Mouse (Mus musculus) skeletal muscle tissue, adult 2 months (tissue): ENCODE measurements at regions not wholly inside any gene's neighbourhood (a gene's known extent, or its start where the extent isn't known, plus 50 kb on each side); places are given as distances from the start of the nearest gene placed in this dataset.

ENCODE experiments used
- DNase-seq: peaks from one replicate; pipeline ENCODE4 v3.0.0-alpha.2; 2012; ENCODE audit warnings: low read depth, low spot score

DNA sequence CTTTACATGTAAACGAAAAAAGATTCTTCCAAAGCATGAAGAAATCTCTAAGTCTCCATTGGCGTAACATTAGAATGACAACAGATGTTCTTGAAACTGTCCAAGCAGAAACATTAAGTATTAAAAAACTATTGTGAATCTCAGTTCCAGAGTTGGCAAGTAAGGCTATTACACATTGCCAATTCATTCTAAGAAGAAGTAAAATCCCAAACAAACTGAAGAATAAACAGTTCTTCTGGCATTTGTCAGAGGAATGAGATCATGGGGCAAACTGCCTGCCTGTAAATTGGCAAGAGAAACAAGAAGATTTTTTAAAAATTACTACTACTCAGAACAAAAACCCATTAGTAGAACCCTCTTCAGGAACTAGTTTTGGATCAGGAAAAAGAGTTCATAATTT is 680.1 kb downstream of the Nova1 start:
- peak; percentile 78 for DNase-seq

DNA sequence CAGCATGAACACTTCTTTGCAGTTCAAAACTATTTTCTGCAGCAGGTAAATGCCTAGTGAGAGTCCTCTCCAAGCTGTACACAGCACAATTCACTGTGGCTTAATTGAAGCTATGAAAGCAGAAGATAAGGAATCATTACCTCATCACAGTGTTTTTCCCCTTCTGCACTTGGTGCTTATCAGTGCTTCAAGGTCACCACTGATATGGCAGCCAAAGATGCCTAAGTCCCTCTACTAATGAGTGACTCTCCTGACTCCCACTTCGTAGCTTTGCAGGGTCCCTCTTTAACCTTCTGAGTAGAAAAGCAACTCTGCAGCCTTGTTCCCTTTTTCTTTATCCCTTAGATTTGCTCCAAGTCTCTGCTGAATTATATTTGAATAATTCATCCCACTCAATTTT is 692.9 kb downstream of the Nova1 start:
- no peak for DNase-seq

DNA sequence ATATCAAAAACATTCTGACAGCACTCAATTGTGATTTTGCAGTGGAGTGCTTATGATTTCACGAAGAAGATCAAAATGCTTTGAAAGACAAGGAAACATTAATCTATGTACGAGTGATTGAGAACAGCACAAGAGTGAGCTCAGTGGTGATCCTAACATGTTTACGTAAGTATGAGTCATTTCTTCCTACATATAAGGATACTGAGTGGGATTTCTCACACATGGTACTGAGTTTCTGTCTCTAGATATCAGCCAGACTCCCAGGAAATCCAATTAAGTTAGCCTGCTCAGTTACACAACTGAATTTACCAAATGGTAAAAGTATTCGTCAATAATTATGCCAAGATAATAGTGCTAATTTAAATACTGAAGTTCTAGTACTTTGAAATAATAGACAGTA is 707.4 kb downstream of the Nova1 start:
- no peak for DNase-seq

DNA sequence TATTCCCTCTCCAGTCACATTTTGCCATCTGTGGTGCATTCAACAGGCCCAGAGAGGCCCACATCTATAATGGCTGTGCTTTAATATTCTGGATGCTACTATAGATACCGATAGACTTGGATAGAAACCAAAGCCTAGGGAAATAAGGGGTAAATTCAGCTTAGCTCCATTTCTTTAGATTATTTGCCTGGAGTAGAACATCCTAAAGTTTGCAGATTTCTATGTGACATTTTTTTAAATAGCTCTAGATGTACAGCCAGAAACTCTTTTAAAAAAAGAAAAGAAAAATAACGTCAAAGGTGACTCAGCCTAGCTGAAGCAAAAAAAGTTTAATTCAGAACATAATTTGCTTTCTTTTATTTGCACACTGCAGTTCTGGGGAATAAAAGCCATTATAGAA is 735.4 kb downstream of the Nova1 start:
- DNase-seq = no peak

GRCm38 (mm10) chr12:46075789-46076217 is 742.9 kb downstream of the Nova1 start:
- DNase-seq = no peak

DNA sequence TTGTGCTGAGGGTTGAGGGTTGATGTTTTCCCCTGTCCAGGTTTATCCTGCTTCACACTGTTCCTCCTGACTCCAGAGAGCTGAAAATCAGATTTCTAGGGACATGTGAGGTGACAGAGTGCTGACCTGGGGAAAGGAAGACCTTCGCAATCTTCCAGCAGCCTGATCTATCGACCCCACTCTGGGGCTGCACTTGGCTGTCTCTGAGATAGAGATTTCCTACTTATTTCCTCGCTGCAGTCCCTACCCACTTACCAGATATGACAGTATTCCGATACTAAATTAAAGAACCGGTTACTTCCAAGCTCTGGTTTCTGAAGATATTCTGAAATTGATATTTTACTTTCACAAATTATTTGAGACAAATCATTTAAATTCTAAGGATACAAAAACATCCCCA is 743.4 kb downstream of the Nova1 start:
- DNase-seq = no peak

GRCm38 (mm10) chr12:46066896-46067295 is 751.8 kb downstream of the Nova1 start:
- no peak for DNase-seq

GRCm38 (mm10) chr12:46040626-46041025 is 778.1 kb downstream of the Nova1 start:
- DNase-seq = no peak

- no peak for DNase-seq
Measured at GRCm38 (mm10) chr12:46040216-46040615, 778.5 kb downstream of the Nova1 start.

DNA sequence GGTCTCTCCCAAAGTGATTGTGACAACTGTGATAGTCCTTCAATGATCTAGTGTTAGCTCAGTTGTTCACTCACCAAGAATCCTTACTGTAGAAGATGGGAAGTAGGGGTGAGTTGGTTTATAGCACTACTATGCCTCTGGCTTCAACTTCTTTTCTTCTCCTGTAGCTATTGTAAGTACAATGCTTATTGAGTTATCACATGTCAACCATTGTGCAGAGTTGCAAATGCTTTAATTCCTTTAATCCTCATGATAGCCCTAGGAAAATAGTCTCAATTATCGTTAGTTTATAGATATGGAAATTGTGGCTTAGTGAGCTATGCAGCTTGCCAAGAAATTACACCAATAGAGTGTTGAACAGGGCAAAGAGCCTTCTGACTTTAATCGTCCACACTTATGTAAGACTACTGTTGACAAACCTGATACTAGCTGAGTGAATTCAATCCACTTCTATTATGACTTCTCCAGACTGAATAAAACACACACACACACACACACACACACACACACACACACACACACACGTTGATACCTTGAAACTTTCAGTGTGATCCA is 782.1 kb downstream of the Nova1 start:
- DNase-seq = no peak

GRCm38 (mm10) chr12:46025266-46025665 is 793.5 kb downstream of the Nova1 start:
- DNase-seq = no peak

GRCm38 (mm10) chr12:46021546-46021910 is 797.2 kb downstream of the Nova1 start:
- no peak for DNase-seq

GRCm38 (mm10) chr12:46020835-46021545 is 797.7 kb downstream of the Nova1 start:
- DNase-seq = no peak

DNA sequence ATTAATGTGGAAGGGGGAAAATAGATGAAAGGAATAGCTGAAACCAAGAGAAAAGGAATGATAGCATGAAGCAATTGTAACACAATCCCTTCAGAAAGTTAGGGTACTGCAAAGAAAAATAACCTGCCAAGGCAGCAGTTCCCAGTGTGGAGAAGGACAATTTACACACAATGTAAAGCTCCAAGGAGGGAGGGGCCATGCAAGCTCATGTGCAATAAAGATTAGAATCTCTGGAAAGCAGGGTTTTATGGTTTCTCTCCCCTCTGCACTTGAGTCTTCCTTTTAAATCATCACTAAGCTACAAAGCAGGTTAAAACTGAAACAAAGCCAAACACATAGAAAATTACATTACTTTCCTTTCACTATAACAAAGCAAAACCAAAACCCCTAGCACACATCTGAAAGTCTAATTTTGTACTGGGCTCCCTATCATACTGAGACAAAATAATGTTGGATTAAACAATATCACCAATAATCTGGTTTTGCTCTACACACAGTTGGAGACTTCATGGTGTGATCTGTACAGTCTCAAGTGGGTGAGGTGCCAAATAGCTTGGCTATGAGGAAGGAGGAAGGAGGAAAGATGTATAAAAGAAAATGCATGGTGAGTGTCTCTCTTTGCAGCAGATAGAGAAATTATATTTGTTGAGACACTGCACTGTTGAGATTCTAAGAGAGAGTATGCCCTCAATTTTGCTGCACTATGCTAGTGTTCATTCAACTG is 840.9 kb downstream of the Nova1 start:
- DNase-seq = no peak

DNA sequence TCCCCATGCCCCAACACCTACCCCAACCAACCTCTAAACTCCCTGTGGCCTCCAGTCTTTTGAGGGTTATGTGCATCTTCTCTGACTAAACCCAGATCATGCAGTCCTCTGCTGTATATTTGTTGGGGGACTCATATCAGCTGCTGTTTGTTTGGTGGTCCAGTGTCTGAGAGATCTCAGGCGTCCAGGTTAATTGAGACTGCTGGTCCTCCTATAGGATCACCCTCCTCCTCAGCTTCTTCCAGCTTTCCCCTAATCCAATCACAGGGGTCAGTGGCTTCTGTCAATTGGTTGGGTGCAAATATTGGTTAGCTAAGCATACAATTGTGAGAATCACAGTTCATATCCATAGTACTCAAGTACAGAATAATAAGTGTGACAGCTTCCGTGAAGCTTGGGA is 842.9 kb downstream of the Nova1 start:
- no peak for DNase-seq

DNA sequence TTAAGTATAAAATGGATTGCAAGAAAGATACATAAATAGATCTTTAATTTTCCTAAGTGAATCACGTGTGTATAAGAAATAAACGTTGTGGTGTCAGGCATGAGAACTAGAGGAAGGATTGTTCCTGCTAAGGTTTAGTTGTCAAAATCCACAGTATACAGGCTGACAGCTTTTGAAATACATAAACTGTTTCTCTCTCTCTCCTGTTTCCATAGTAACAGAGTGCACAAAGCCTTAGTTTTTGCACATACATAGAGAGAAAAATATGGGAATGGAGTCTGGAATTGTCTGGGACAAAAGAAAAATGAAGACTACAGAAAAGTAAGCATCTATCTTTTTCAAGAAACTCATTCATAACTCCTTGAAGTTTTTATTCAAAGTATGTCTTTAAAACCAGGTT is 848.3 kb downstream of the Nova1 start:
- no peak for DNase-seq

DNA sequence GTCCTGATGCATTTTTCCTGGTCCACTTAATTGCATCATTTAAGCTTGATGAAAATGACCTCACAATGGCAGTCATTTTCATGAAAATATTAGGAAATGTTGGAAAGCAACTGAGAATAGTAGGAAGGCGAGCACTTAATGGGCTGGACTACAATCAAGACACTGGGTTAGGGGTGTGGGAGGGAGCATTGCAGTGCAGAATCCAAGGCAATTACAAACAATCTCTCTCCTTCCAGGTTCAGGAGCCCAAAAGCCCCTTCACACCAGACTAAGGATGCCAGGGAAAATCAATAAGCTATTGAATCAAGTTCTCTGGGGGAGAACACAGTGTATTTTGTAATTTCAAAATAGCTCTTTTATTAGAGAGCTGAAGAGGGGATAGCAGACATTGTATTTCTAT is 848.8 kb downstream of the Nova1 start:
- DNase-seq = no peak

GRCm38 (mm10) chr12:45946918-45947317 is 871.8 kb downstream of the Nova1 start:
- no peak for DNase-seq

DNA sequence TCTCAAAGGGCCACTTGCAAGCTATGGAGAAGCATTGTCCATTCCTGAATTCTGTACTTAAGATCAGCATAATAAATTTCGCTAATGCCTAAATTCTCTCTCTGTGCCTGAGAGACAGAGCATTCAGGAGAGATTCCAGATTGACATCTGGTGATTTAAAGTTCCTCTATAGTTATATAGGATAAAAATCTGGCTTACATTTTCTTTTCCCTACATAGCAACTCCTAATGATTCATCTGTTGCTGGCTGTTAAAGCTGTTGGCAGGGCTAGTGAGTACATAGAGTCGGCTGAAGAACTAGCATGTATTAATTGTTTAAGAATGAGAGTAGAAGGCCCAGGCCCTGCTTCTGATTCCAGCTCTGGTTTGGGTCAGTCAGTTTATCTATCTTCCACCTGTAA is 870.0 kb upstream of the Stxbp6 start:
- no peak for DNase-seq

- DNase-seq = no peak
Measured at GRCm38 (mm10) chr12:45942402-45942801, 867.9 kb upstream of the Stxbp6 start.

DNA sequence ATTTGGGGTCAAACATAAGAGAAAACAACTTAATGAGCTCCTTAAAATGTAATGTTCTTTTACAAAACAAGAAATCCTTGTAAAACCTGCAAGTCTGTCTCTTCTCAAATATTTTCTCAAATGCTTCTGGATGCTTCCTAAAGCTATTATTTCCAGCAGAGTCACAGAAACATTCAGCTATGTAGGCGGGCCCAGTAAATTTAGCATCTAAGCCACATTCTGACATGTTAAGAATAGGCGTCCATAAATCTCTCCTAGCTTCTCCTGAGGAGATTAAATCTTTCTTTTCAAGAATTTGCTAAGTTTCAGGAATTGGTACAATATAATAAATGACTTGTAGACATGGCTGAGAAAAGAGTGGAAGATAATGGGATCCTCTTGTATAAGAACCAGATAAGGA is 858.9 kb upstream of the Stxbp6 start:
- no peak for DNase-seq

DNA sequence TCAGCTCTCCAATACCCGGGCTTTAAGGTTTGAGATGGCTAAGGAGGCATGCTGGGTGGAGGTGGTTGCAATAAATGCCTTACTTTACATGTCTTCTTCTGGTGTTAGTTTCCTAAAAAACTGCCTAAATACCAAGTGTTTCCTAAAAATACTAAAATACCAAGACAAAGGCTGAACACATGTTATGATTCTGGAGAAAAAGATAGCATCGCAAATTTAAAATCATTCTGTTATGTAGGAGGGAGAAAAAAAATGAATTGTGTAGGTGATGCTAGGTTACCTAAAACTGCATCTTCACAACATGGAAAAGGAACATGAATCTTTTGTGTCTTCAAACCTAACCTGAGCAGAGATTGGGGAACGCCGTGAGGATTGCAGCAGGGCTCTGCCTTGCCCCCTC is 857.7 kb upstream of the Stxbp6 start:
- DNase-seq = no peak

DNA sequence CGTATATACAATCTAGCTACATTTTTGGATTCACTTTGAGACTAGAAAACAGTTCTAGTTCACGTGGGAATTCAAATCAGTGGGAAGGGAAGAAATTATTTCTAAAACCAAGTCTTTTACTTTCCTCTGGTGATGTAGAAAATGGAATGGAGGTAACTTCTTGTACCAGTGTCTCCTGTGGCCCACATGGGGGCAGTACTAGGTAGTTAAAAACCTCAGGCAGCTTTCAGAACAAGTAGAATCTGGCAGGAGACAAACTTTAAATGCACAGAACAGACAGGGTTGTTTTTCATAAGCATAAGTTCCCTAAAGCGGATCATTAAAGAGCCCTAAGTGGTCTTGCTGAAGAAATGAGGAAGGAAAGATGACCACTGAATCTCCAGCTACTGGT is 855.2 kb upstream of the Stxbp6 start:
- no peak for DNase-seq
